Mouse (Mus musculus): ENCODE results near the gene Serpinb6e. TPM values are rescaled to one million over a fixed set of nuclear protein-coding genes. Genes with fewer than 3 reads are reported as not detected.

Gene Serpinb6e
- not detected in 2 replicates for polyA plus RNA-seq (2014; fragmentation: Nextera tagmentation; extraction: Ambion mirVana)

- Histone ChIP-seq H3K36me3 (ENCODE audit: insufficient read depth) (no peaks in the 10 kb centered on the region), H3K27me3 (ENCODE audit: insufficient read depth, low read length) (no peaks in the 10 kb centered on the region), H3K4me3 (ENCODE audit: low read depth, low read length) (no peak within 1 kb of the TSS), H3K4me2 (no peak within 1 kb of the TSS), H3K27ac (ENCODE audit: low read depth) (no peak within 1 kb of the TSS), H3K9me3 (ENCODE audit: low read depth, low read length) (no peaks in the 10 kb centered on the region), H3K9ac (no peak within 1 kb of the TSS), H3K4me1 (ENCODE audit: insufficient read depth) (no peaks in the 10 kb centered on the region)
- ATAC-seq (ENCODE audit: insufficient read depth), result no peak
- DNase-seq, result no peak
- 53% methylated on average over 1 of the region's 1 CpGs for WGBS
- TF ChIP-seq CTCF (IDR thresholded peaks at IDR 0.05; ENCODE audit: low read depth), result no peak
Observed at GRCm38 (mm10) chr13:33843308-33843707, at the start of gene Serpinb6e. Serpinb6e (minus strand) TSS chr13:33843408.

- DNase-seq (no peak), ATAC-seq (ENCODE audit: insufficient read depth) (no peak)
- no peak for TF ChIP-seq CTCF (IDR thresholded peaks at IDR 0.05; ENCODE audit: low read depth)
- WGBS, result 82% methylated on average over 2 of the region's 2 CpGs
- Histone ChIP-seq H3K4me2 (no peak overlapping the region), H3K4me1 (ENCODE audit: insufficient read depth) (no peaks in the 10 kb centered on the region), H3K27me3 (ENCODE audit: insufficient read depth, low read length) (no peaks in the 10 kb centered on the region), H3K4me3 (ENCODE audit: low read depth, low read length) (no peak overlapping the region), H3K27ac (ENCODE audit: low read depth) (no peak overlapping the region), H3K9ac (no peak overlapping the region), H3K36me3 (ENCODE audit: insufficient read depth) (no peaks in the 10 kb centered on the region), H3K9me3 (ENCODE audit: low read depth, low read length) (no peaks in the 10 kb centered on the region)
Observed at GRCm38 (mm10) chr13:33830751-33831150, 12.5 kb downstream of the Serpinb6e start.

GRCm38 (mm10) chr13:33823421-33823820 lies 19.8 kb downstream of the Serpinb6e start:
- no peak for ATAC-seq (ENCODE audit: insufficient read depth)
- no peak for TF ChIP-seq CTCF (IDR thresholded peaks at IDR 0.05; ENCODE audit: low read depth)
- no peak overlapping the region for H3K27ac ChIP-seq (ENCODE audit: low read depth)

GRCm38 (mm10) chr13:33821490-33822143 lies 21.6 kb downstream of the Serpinb6e start:
- ATAC-seq (ENCODE audit: insufficient read depth) (no peak), DNase-seq (peak; percentile 9)

More at GRCm38 (mm10) chr13:33823421-33823820, 19.8 kb downstream of the Serpinb6e start:
- no peaks in the 10 kb centered on the region for H3K27me3 ChIP-seq (ENCODE audit: insufficient read depth, low read length)
- no peaks in the 10 kb centered on the region for H3K36me3 ChIP-seq (ENCODE audit: insufficient read depth)
- H3K4me2 ChIP-seq, result no peak overlapping the region
- H3K4me3 ChIP-seq (ENCODE audit: low read depth, low read length), result no peak overlapping the region
- H3K9ac ChIP-seq, result no peak overlapping the region
- H3K4me1 ChIP-seq (ENCODE audit: insufficient read depth), result no peaks in the 10 kb centered on the region
- H3K9me3 ChIP-seq (ENCODE audit: low read depth, low read length), result no peaks in the 10 kb centered on the region; the same call in 1 of the 2 replicates
- no peak for DNase-seq

More at GRCm38 (mm10) chr13:33821490-33822143, 21.6 kb downstream of the Serpinb6e start:
- H3K4me2 ChIP-seq, result no peak overlapping the region
- no peaks in the 10 kb centered on the region for H3K36me3 ChIP-seq (ENCODE audit: insufficient read depth)
- WGBS, result 75% methylated on average over 5 of the region's 5 CpGs
- H3K27me3 ChIP-seq (ENCODE audit: insufficient read depth, low read length), result no peaks in the 10 kb centered on the region
- 0 out of 2 replicates have a peak, but pooled peaks have one; percentile 9 for TF ChIP-seq CTCF (IDR thresholded peaks at IDR 0.05; ENCODE audit: low read depth)
- H3K4me1 ChIP-seq (ENCODE audit: insufficient read depth), result no peaks in the 10 kb centered on the region
- H3K27ac ChIP-seq (ENCODE audit: low read depth), result no peak overlapping the region
- no peak overlapping the region for H3K4me3 ChIP-seq (ENCODE audit: low read depth, low read length)
- no peak overlapping the region for H3K9ac ChIP-seq
- H3K9me3 ChIP-seq (ENCODE audit: low read depth, low read length), result no peaks in the 10 kb centered on the region; the same call in 1 of the 2 replicates

Other genes starting within 250 kb of the Serpinb6e start
- gene Serpinb6d, start 182.0 kb downstream of the Serpinb6e start, polyA plus RNA-seq (2014; fragmentation: Nextera tagmentation; extraction: Ambion mirVana), result not detected in 2 replicates
- not detected in 2 replicates for gene Serpinb6c, start 62.3 kb upstream of the Serpinb6e start, polyA plus RNA-seq (2014; fragmentation: Nextera tagmentation; extraction: Ambion mirVana)
- 31.2 and 35.1 TPM in 2 replicates for gene Nqo2, start 121.3 kb upstream of the Serpinb6e start, polyA plus RNA-seq (2014; fragmentation: Nextera tagmentation; extraction: Ambion mirVana)
- 23.3 and 23.9 TPM in 2 replicates for gene Ripk1, start 159.0 kb upstream of the Serpinb6e start, polyA plus RNA-seq (2014; fragmentation: Nextera tagmentation; extraction: Ambion mirVana)
- gene Serpinb6a, start 159.4 kb upstream of the Serpinb6e start, polyA plus RNA-seq (2014; fragmentation: Nextera tagmentation; extraction: Ambion mirVana), result 62.3 and 68.3 TPM in 2 replicates
- 46.8 and 49.0 TPM in 2 replicates for gene Bphl, start 194.2 kb upstream of the Serpinb6e start, polyA plus RNA-seq (2014; fragmentation: Nextera tagmentation; extraction: Ambion mirVana)
- gene Tubb2a, start 234.6 kb upstream of the Serpinb6e start, polyA plus RNA-seq (2014; fragmentation: Nextera tagmentation; extraction: Ambion mirVana), result 164 and 169 TPM in 2 replicates

Measured in lung, embryonic 14.5 days (tissue).